Mouse (Mus musculus) liver, embryonic 11.5 days (tissue): ENCODE data around the gene Dst. TPM values are rescaled to one million over a fixed set of nuclear protein-coding genes. Genes with fewer than 3 reads are reported as not detected.

Source experiments
- ATAC-seq: fragments of 200-750 bp; cut with Nextera tagmentation; replicated peaks from 2 replicates; pipeline ENCODE4 v1.8.0; 2017; ENCODE audit warnings: moderate number of reproducible peaks, mild to moderate bottlenecking, moderate TSS enrichment, moderate library complexity; ENCODE audit not compliant: low FRiP score
- DNase-seq: peaks from one replicate; pipeline ENCODE4 v3.0.0-alpha.2; 2017; ENCODE audit warnings: low spot score
- H3K27ac ChIP-seq: fragments of 300-500 bp; sonication (generic); 2 replicates; pipeline ENCODE4 v1.5.1; 2014; ENCODE audit warnings: mild to moderate bottlenecking, low read depth, low read length, control low read depth
- H3K27me3 ChIP-seq: fragments of 300-500 bp; sonication (generic); replicated peaks from 2 replicates; pipeline ENCODE4 v1.6.1; 2014; ENCODE audit warnings: low read length, mixed read lengths; ENCODE audit not compliant: control insufficient read depth, insufficient read depth
- H3K36me3 ChIP-seq: fragments of 300-500 bp; sonication (generic); 2 replicates; pipeline ENCODE4 v1.6.1; 2014; ENCODE audit warnings: mild to moderate bottlenecking, low read length, moderate library complexity, mixed read lengths; ENCODE audit not compliant: control insufficient read depth, insufficient read depth
- H3K4me1 ChIP-seq: fragments of 300-500 bp; sonication (generic); replicated peaks from 2 replicates; pipeline ENCODE4 v1.6.1; 2014; ENCODE audit warnings: low read length, mixed read lengths; ENCODE audit not compliant: control insufficient read depth, insufficient read depth
- H3K4me2 ChIP-seq: fragments of 300-500 bp; sonication (generic); 2 replicates; pipeline ENCODE4 v1.6.1; 2014; ENCODE audit warnings: mild to moderate bottlenecking, control low read depth, moderate library complexity
- H3K4me3 ChIP-seq: fragments of 300-500 bp; sonication (generic); 2 replicates; pipeline ENCODE4 v1.5.1; 2014; ENCODE audit warnings: low read depth, low read length, control low read depth
- H3K9ac ChIP-seq: fragments of 300-500 bp; sonication (generic); 2 replicates; pipeline ENCODE4 v1.6.1; 2014; ENCODE audit warnings: low read depth, low read length, control low read depth
- H3K9me3 ChIP-seq: fragments of 300-500 bp; sonication (generic); 2 replicates; pipeline ENCODE4 v1.6.1; 2016; ENCODE audit warnings: low read length, inconsistent platforms, mixed read lengths; ENCODE audit not compliant: control insufficient read depth
- WGBS: fragments of 180-500 bp; shearing (Covaris S2); extraction: QIAGEN DNeasy Blood & Tissue Kit; methylation state at CpG from one replicate; pipeline ENCODE4 v1.1.7; 2014; 5-methylcytosine and 5-hydroxymethylcytosine counted together
- polyA plus RNA-seq: library from polyadenylated mRNA; unstranded; fragments of >200 nt; fragmentation: Nextera tagmentation; extraction: Ambion mirVana; gene quantifications from 2 replicates; pipeline ENCODE4 v1.2.1, GENCODE M21; 2014

Dst gene
- polyA plus RNA-seq, 1 experiment from 2014 or later = 9.4 TPM

DNA sequence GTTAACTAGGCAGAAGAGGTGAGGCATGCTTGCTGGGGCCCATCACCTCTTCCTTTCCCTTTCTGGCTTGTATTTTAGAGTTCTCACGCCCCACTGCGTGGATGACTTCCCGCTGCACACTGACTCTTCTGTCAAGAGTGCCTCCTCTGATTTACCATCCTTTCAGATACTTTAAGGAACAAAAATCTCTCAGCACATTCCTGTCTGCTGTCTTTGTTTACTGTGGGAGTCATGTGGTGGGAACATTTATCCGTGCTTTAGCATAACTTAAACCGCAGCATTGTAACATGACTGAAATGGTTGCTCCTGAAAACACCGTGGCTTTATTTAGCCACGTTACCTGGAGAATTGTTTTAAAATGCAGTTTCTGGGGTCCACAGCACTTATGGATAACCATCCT lies 182.7 kb downstream of the Dst start:
- no peak overlapping the region for H3K4me3 ChIP-seq
- ATAC-seq (no peak), DNase-seq (no peak)
- no peak overlapping the region for H3K27ac ChIP-seq
- peaks cover 3% of the 10 kb centered on the region; the same call in 1 of the 2 replicates for H3K9me3 ChIP-seq
- H3K27me3 ChIP-seq = no peaks in the 10 kb centered on the region
- no peak overlapping the region for H3K4me2 ChIP-seq
- H3K9ac ChIP-seq = no peak overlapping the region
- no peaks in the 10 kb centered on the region for H3K36me3 ChIP-seq
- 88% methylated on average over 7 of the region's 7 CpGs for WGBS
- no peaks in the 10 kb centered on the region for H3K4me1 ChIP-seq

- Histone ChIP-seq H3K4me2 (no peak overlapping the region), H3K9ac (no peak overlapping the region), H3K27ac (no peak overlapping the region), H3K27me3 (no peaks in the 10 kb centered on the region), H3K36me3 (no peaks in the 10 kb centered on the region), H3K4me3 (no peak overlapping the region), H3K4me1 (no peaks in the 10 kb centered on the region), H3K9me3 (peaks cover 3% of the 10 kb centered on the region; the same call in 1 of the 2 replicates)
- 85% methylated on average over 7 of the region's 7 CpGs for WGBS
- ATAC-seq (no peak), DNase-seq (no peak)
Measured at GRCm38 (mm10) chr1:34093652-34094051, 185.6 kb downstream of the Dst start.

DNA sequence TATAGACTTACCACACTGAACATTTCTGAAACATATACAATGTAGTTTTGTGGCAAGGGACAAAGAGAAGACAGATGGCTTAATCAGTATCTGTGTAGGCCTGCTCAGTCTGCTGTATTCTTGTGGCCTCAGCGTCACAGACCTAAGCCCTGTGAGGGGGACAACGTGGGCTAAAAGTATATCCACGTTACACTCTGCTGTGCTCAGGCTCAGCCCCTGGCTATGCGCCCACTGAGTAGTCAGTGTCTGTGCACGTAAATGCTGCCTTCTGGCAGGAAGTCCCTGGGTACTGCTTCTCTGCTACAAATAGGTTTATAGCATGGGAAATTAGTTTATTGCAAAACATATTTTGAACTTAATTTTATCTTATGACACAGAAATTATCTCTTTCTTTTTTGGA lies 186.3 kb downstream of the Dst start:
- no peak overlapping the region for H3K9ac ChIP-seq
- no peak overlapping the region for H3K4me2 ChIP-seq
- H3K4me3 ChIP-seq = no peak overlapping the region
- WGBS = 83% methylated on average over 5 of the region's 5 CpGs
- H3K4me1 ChIP-seq = no peaks in the 10 kb centered on the region
- peaks cover 3% of the 10 kb centered on the region; the same call in 1 of the 2 replicates for H3K9me3 ChIP-seq
- H3K27ac ChIP-seq = no peak overlapping the region
- DNase-seq (no peak), ATAC-seq (no peak)
- no peaks in the 10 kb centered on the region for H3K27me3 ChIP-seq
- no peaks in the 10 kb centered on the region for H3K36me3 ChIP-seq

DNA sequence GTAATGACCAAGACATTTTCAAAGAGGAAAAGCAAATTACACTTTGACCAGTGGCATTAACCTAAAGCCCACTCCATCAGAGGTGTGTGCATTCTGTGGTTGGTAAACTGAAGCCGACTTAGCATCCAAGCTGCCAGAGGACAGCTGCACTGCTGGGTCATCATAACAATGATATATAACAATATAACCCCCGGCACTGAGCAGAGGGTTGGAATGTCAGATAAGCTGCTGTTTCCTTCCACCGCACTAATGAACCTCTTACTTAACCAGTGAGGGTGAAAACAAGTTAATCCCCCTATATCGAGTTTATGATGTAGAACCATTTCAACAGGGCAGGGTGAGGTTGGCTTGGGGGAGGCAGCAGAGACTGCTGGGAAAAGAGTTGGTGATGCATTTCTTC lies 187.1 kb downstream of the Dst start:
- Histone ChIP-seq H3K27ac (no peak overlapping the region), H3K4me2 (no peak overlapping the region), H3K9ac (no peak overlapping the region), H3K9me3 (no peaks in the 10 kb centered on the region; the same call in 1 of the 2 replicates), H3K36me3 (no peaks in the 10 kb centered on the region), H3K27me3 (no peaks in the 10 kb centered on the region), H3K4me1 (no peaks in the 10 kb centered on the region), H3K4me3 (no peak overlapping the region)
- DNase-seq (no peak), ATAC-seq (no peak)
- WGBS = 49% methylated on average over 4 of the region's 4 CpGs

DNA sequence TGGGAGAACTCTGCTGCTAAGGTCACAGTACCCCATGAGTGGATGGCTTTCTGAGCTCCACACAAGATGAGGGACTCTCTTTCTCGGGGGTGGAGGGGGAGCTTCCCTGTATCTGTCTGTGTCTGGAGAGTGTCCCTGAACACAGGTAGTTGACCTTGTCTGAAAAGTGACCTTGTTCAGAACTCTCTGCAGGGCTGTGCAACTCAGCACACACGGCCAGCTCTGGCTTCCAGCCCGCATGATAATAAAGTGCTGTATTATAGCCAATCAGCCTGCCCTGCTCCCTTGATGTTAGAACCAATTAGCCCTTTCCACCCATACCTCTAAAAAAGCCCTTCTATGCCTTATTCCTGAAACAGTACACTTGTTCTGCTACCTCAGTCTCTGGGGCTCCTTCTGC lies 188.9 kb downstream of the Dst start:
- H3K4me3 ChIP-seq = no peak overlapping the region
- 69% methylated on average over 3 of the region's 3 CpGs for WGBS
- no peaks in the 10 kb centered on the region for H3K4me1 ChIP-seq
- H3K27ac ChIP-seq = no peak overlapping the region
- no peaks in the 10 kb centered on the region for H3K27me3 ChIP-seq
- H3K9ac ChIP-seq = no peak overlapping the region
- no peak overlapping the region for H3K4me2 ChIP-seq
- no peaks in the 10 kb centered on the region for H3K36me3 ChIP-seq
- no peak for ATAC-seq
- DNase-seq = no peak
- H3K9me3 ChIP-seq = no peaks in the 10 kb centered on the region

DNA sequence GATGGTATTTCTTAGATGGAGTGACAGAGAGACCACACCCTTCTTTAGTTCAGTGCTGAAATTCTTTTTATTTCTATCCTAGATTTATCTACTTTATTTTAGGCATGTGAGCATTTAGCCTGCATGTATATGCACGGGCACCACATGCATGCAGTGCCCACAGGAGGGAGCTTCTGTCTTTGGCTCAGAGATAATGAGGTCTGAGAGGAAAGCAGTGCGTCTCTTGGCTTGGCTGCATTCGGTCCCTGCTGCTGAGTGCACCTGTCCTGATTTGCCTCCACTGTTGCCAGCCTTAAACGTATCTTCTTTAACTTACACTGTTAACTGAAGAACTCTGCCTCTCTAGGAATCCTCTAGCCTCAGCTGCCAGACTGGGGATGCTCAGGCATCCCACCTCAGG lies 189.6 kb downstream of the Dst start:
- H3K27ac ChIP-seq = no peak overlapping the region
- no peaks in the 10 kb centered on the region for H3K9me3 ChIP-seq
- no peaks in the 10 kb centered on the region for H3K36me3 ChIP-seq
- no peak overlapping the region for H3K4me2 ChIP-seq
- no peak overlapping the region for H3K9ac ChIP-seq
- no peaks in the 10 kb centered on the region for H3K27me3 ChIP-seq
- no peak overlapping the region for H3K4me3 ChIP-seq
- ATAC-seq = no peak
- H3K4me1 ChIP-seq = no peaks in the 10 kb centered on the region
- no peak for DNase-seq
- 70% methylated on average over 4 of the region's 4 CpGs for WGBS

DNA sequence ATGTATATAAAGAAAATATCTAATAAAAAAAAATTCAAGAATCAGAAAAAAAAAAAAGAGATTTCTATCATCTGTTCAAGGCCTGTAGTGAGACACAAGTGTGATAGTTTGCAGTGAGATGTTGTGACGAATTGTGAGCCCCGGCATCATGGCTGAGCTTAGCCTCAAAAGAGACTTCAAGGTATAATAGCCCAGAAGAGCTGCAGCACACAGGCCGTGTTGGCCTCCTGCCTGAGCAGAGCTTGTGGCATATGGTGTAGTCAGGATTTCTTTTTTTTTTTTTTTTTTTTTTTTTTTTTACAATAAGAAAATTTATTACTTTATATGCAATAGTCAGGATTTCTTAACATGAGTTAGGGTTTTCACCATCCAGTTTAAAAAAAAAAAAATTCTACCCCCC lies 191.4 kb downstream of the Dst start:
- no peak overlapping the region for H3K27ac ChIP-seq
- DNase-seq = no peak
- H3K4me1 ChIP-seq = peaks cover 5% of the 10 kb centered on the region
- H3K4me2 ChIP-seq = no peak overlapping the region
- no peak overlapping the region for H3K9ac ChIP-seq
- H3K27me3 ChIP-seq = no peaks in the 10 kb centered on the region
- no peak overlapping the region for H3K4me3 ChIP-seq
- ATAC-seq = no peak
- 86% methylated on average over 3 of the region's 3 CpGs for WGBS
- no peaks in the 10 kb centered on the region for H3K9me3 ChIP-seq
- H3K36me3 ChIP-seq = no peaks in the 10 kb centered on the region

GRCm38 (mm10) chr1:34100385-34100784 lies 192.4 kb downstream of the Dst start:
- H3K27me3 ChIP-seq = no peaks in the 10 kb centered on the region
- ATAC-seq = no peak
- WGBS = 63% methylated on average over 4 of the region's 4 CpGs
- H3K4me3 ChIP-seq = no peak overlapping the region
- no peak for DNase-seq
- H3K9ac ChIP-seq = no peak overlapping the region
- H3K36me3 ChIP-seq = no peaks in the 10 kb centered on the region
- H3K27ac ChIP-seq = no peak overlapping the region
- no peak overlapping the region for H3K4me2 ChIP-seq
- peaks cover 5% of the 10 kb centered on the region for H3K4me1 ChIP-seq
- no peaks in the 10 kb centered on the region for H3K9me3 ChIP-seq

DNA sequence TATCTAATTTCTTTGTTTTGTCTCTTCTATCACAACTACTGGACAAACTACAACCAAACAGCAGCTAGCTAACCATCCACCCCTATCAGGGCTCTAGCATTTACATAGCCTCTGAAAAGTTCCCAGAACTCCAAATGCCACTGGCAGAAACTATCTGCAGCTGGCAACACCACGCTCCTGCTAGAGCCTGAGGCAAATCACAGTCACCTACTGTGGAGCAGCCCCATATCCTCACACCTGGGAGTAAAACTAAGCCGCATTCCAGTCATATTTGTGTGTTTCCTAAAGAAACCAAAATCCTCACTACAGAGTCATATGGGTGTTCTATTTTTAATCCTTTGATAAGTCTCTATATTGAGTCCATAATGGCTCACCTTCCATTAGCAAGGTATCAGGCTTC lies 194.6 kb downstream of the Dst start:
- no peak for ATAC-seq
- H3K9ac ChIP-seq = no peak overlapping the region
- H3K4me1 ChIP-seq = peaks cover 9% of the 10 kb centered on the region
- no peak overlapping the region; the same call in 1 of the 2 replicates for H3K27ac ChIP-seq
- no peaks in the 10 kb centered on the region for H3K36me3 ChIP-seq
- DNase-seq = no peak
- 83% methylated on average over 2 of the region's 2 CpGs for WGBS
- no peaks in the 10 kb centered on the region for H3K9me3 ChIP-seq
- no peak overlapping the region for H3K4me2 ChIP-seq
- H3K27me3 ChIP-seq = no peaks in the 10 kb centered on the region
- no peak overlapping the region for H3K4me3 ChIP-seq
